Mouse (Mus musculus) testis, adult 2 months (tissue): Measurements from ENCODE around the gene Gm20388.
"Not testable (repeated sequence)": the region's sequence is repeated elsewhere in the genome, so short reads cannot be mapped to it uniquely, and the experiment has no call there.

ENCODE experiments used
- CTCF ChIP-seq: fragments of 200-500 bp; IDR thresholded peaks from 2 replicates; pipeline ENCODE4 v1.5.1; 2012; ENCODE audit warnings: low read depth, mild to moderate bottlenecking, inconsistent platforms, low read length, moderate library complexity; ENCODE audit not compliant: control insufficient read depth, insufficient read depth, insufficient replicate concordance
- POLR2A ChIP-seq: fragments of 200-500 bp; IDR thresholded peaks from 2 replicates; pipeline ENCODE4 v1.6.1; 2012; ENCODE audit warnings: low read depth, mild to moderate bottlenecking, inconsistent platforms, low read length, moderate library complexity; ENCODE audit not compliant: control insufficient read depth

- not testable (repeated sequence) for TF ChIP-seq POLR2A, CTCF
Observed at GRCm38 (mm10) chr8:120803661-120804375, 893.2 kb downstream of the Gm20388 start.
